Mouse (Mus musculus): ENCODE results near the gene Gm13088.
"Not testable (repeated sequence)": the region's sequence is repeated elsewhere in the genome, so short reads cannot be mapped to it uniquely, and the experiment has no call there.

The Gm13088 gene

GRCm38 (mm10) chr4:143657146-143657545 is at the start of gene Gm13088:
Gene Gm13088 (minus strand): TSS chr4:143657246.
- DNase-seq (ENCODE audit: low read depth, low spot score), result not testable (repeated sequence)

GRCm38 (mm10) chr4:143702611-143703010 is 45.6 kb upstream of the Gm13088 start, which contains the start of gene Gm13089:
Gene Gm13089 (minus strand): TSS chr4:143702711.
- no peak for DNase-seq (ENCODE audit: low read depth, low spot score)

DNA sequence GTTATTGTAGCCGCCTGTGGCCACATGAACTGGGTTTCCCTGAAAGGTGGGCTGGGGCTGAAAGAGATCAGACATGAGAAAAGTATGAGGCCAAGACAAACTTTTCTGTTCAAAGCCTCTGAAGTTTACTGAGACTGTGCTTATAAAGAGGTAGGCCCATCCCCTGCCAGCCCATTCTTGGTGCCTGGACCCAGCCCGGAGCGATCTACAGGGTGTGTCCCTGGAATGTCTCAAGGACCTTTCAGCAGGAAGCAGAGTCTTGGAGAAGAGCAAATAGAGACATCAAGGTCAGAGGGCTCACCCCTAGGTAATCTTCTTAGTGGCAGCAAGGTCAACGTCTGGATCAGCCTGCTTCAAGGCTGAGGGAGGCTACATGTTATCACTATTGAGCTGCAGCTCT is 38.9 kb downstream of the Gm13088 start:
- DNase-seq (ENCODE audit: low read depth, low spot score), result not testable (repeated sequence)

GRCm38 (mm10) chr4:143614703-143615102 is 42.3 kb downstream of the Gm13088 start, which contains the start of gene Gm13083:
Gene Gm13083 (plus strand): TSS chr4:143615003.
- DNase-seq (ENCODE audit: low read depth, low spot score), result not testable (repeated sequence)

- not testable (repeated sequence) for DNase-seq (ENCODE audit: low read depth, low spot score)
These were observed 45.1 kb downstream of the Gm13088 start for GRCm38 (mm10) chr4:143611927-143612326.
